ENCODE assay signal across 22 mouse cellular contexts in the genomic region with DNA sequence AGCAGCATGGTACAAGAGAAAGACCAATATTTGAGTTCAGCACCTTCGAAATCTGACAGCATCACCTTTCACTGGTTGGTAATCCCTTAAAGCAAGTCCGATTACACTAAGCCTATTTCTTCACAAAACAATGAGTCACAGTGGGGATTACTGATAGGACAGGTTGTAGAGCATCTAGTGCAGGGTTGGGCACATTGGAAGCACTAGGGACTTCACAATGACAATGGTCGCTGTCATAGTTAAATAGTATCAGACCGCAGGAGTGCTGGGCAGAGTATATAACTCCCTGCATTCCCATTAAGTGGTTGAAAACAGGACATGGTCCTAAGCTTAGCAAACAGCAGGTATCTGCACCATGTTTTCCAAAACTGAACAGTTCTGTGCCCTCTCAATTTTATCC. TPM values are rescaled to one million over a fixed set of nuclear protein-coding genes. Genes with fewer than 3 reads are reported as not detected.
"Had no signal": no experiment of that assay in that cellular context is flagged by ENCODE, and none has a peak within 500 bp of the region (broad histone marks: within the 10 kb centered on the region; RNA-seq: fewer than 3 reads in every experiment).

No protein-coding gene starts in this region.

- H3K36me3 ChIP-seq: liver, embryonic 13.5 days; liver, embryonic 15.5 days; lung, embryonic 15.5 days; neural tube, embryonic 12.5 days; stomach, embryonic 15.5 days had no signal

- H3K4me3 ChIP-seq: liver, embryonic 13.5 days; liver, embryonic 15.5 days; lung, embryonic 15.5 days; neural tube, embryonic 12.5 days; stomach, embryonic 15.5 days had no signal

- DNase-seq: liver, embryonic 13.5 days; liver, postnatal 0 days; lung, adult 2 months; lung, postnatal 14 days; lung, postnatal 36 days; right cerebral cortex, postnatal 14 days; thymus, adult 2 months; thymus, postnatal 25 days; thymus, postnatal 4 days had no signal

- H3K27ac ChIP-seq: liver, embryonic 13.5 days; liver, embryonic 15.5 days; lung, embryonic 15.5 days; macrophage; neural tube, embryonic 12.5 days; stomach, embryonic 15.5 days; stomach, postnatal 0 days had no signal

- H3K9me3 ChIP-seq: liver, embryonic 13.5 days; liver, embryonic 15.5 days; lung, embryonic 15.5 days; neural tube, embryonic 12.5 days; stomach, embryonic 15.5 days had no signal

- H3K4me2 ChIP-seq: liver, embryonic 11.5 days; liver, embryonic 13.5 days; liver, embryonic 15.5 days; lung, embryonic 15.5 days; neural tube, embryonic 12.5 days; stomach, embryonic 15.5 days had no signal

- H3K9ac ChIP-seq: liver, embryonic 13.5 days; liver, embryonic 15.5 days; liver, postnatal 0 days; lung, embryonic 15.5 days; neural tube, embryonic 12.5 days; stomach, embryonic 15.5 days had no signal

- ATAC-seq: liver, postnatal 0 days; lung, postnatal 0 days had no signal

- H3K27me3 ChIP-seq: liver, embryonic 13.5 days; liver, embryonic 15.5 days; lung, embryonic 15.5 days; megakaryocyte, embryonic 14.5 days; neural tube, embryonic 12.5 days; stomach, embryonic 15.5 days had no signal

- H3K4me1 ChIP-seq: liver, embryonic 13.5 days; liver, embryonic 15.5 days; lung, embryonic 15.5 days; neural tube, embryonic 12.5 days; stomach, embryonic 15.5 days had no signal

RNA-seq across cellular contexts. Expression of a gene that starts 25.8 kb away (rescaled TPM):
- total RNA-seq: megakaryocyte progenitor cell, adult 5-6 weeks; monocyte, adult 5-6 weeks; neutrophil, adult 5-6 weeks had no signal
- polyA plus RNA-seq: liver, embryonic 11.5 days; macrophage; neural tube, embryonic 14.5 days had no signal
